Comparison of ENCODE assay signal across 14 mouse cellular contexts in genomic region chr17:44788982-44789747, GRCm38 (mm10). TPM values are rescaled to one million over a fixed set of nuclear protein-coding genes. Genes with fewer than 3 reads are reported as not detected.
DNase-seq lines count a peak whose midpoint lies in the region; ATAC-seq and TF ChIP-seq lines count a peak whose summit lies in the region.
"Had no signal": no experiment of that assay in that cellular context is flagged by ENCODE, and none has a peak within 500 bp of the region (broad histone marks: within the 10 kb centered on the region; RNA-seq: fewer than 3 reads in every experiment).

No protein-coding gene starts in this region.

- H3K4me3 ChIP-seq in heart, adult 2 months, result no peak overlapping the region
- no peak overlapping the region for H3K4me3 ChIP-seq in lung, adult 2 months (replicated peaks; ENCODE audit: extremely low read depth, low read depth, low read length)
- H3K4me3 ChIP-seq: hindbrain, embryonic 15.5 days; neural tube, embryonic 12.5 days had no signal

- no peak overlapping the region for H3K9ac ChIP-seq in heart, adult 2 months (ENCODE audit: low read depth, low read length)
- H3K9ac ChIP-seq: hindbrain, embryonic 15.5 days; lung, embryonic 14.5 days; neural tube, embryonic 12.5 days had no signal

- TF ChIP-seq EP300 in heart, adult 2 months (IDR thresholded peaks at IDR 0.05; ENCODE audit: insufficient read depth, low read depth, low read length), result no peak

- TF ChIP-seq CTCF in heart, adult 2 months (IDR thresholded peaks at IDR 0.05), result peak; percentile 39
- TF ChIP-seq CTCF in lung, adult 2 months (IDR thresholded peaks at IDR 0.05; ENCODE audit: insufficient read depth, low read length), result no peak
- TF ChIP-seq CTCF in Patski (IDR thresholded peaks at IDR 0.05), result peak; percentile 50

- no peaks in the 10 kb centered on the region for H3K27me3 ChIP-seq in heart, adult 2 months (ENCODE audit: control insufficient read depth, insufficient read depth, low read length)
- H3K27me3 ChIP-seq in Patski, result no peaks in the 10 kb centered on the region
- H3K27me3 ChIP-seq: CH12.LX; hindbrain, embryonic 15.5 days; neural tube, embryonic 12.5 days had no signal

- 65% methylated on average over 5 of the region's 5 CpGs for WGBS in heart, adult 2 months
- 69% methylated on average over 5 of the region's 5 CpGs for WGBS in lung, adult 2 months

- POLR2A ChIA-PET in Patski (lab: Charles Lee), result interaction anchor here (0.5 kb wide), 1 partner anchor 119 kb away, joined by 3 read pairs; no protein-coding TSS in a partner anchor

- no peak for TF ChIP-seq POLR2A in heart, adult 2 months (IDR thresholded peaks at IDR 0.05; ENCODE audit: insufficient read depth, low read depth, low read length)
- TF ChIP-seq POLR2A in lung, adult 2 months (IDR thresholded peaks at IDR 0.05; ENCODE audit: borderline replicate concordance, extremely low read depth, low read depth, low read length), result no peak

- DNase-seq in heart, adult 2 months, result peak in 1 of 2 experiments; percentile 19
- DNase-seq in heart, adult 8-10 months (ENCODE audit: low spot score), result no peak
- DNase-seq in lung, adult 2 months, result peak; percentile 17
- DNase-seq in lung, postnatal 10 days, result no peak
- no peak for DNase-seq in Patski (ENCODE audit: low read depth, low spot score)
- DNase-seq in kidney, postnatal 36 days, result peak; percentile 39 to 43
- no peak for DNase-seq in ovary, postnatal 10 days (ENCODE audit: low spot score)
- no peak for DNase-seq in testis, postnatal 14 days (ENCODE audit: low spot score)
- DNase-seq: cerebellum, postnatal 36 days; lung, embryonic 14.5 days; thymus, postnatal 25 days had no signal

- CTCF ChIA-PET in Patski (lab: Charles Lee), result interaction anchor here (1.1 to 2.4 kb wide), 3 partner anchors 10 to 34 kb away, joined by 3 to 17 read pairs (median 4); no protein-coding TSS in a partner anchor

- in situ Hi-C loops in Patski (cut with MboI; ENCODE audit: low pct_unique_long_range_greater_than_20kb), result loop anchor here (25.0 kb wide), 1 partner anchor 473 kb away; no protein-coding TSS in a partner anchor

- intact Hi-C loops in heart, adult 2 months (cut with DNase I), result no loop called here

- no peaks in the 10 kb centered on the region for H3K36me3 ChIP-seq in heart, adult 2 months (ENCODE audit: control insufficient read depth, insufficient read depth, low read length)

- H3K27ac ChIP-seq in heart, adult 2 months, result no peak overlapping the region
- H3K27ac ChIP-seq: hindbrain, embryonic 15.5 days; neural tube, embryonic 12.5 days had no signal

- ATAC-seq in Patski, result no peak

- H3K4me1 ChIP-seq in heart, adult 2 months (ENCODE audit: control insufficient read depth, insufficient read depth, low read length), result no peaks in the 10 kb centered on the region
- H3K4me1 ChIP-seq in lung, adult 2 months (ENCODE audit: control insufficient read depth, insufficient read depth, low read length), result no peaks in the 10 kb centered on the region
- H3K4me1 ChIP-seq: hindbrain, embryonic 15.5 days; neural tube, embryonic 12.5 days had no signal

- no peaks in the 10 kb centered on the region for H3K79me2 ChIP-seq in heart, adult 2 months (replicated peaks; ENCODE audit: control insufficient read depth, insufficient read depth, low read length)

RNA-seq across cellular contexts. Expression of gene Supt3, which starts 12.2 kb away (rescaled TPM):
- total RNA-seq in heart, adult 2 months (2021), result 10 to 100 TPM; 13.2 to 16.0 TPM
- polyA plus RNA-seq in heart, adult 2 months (2012; rRNA removed), result 4.7 and 5.1 TPM in 2 replicates
- total RNA-seq in heart, adult 8-10 months (2022), result 10 to 100 TPM; 15.4 to 18.3 (median 17.4) TPM
- polyA plus RNA-seq in lung, adult 2 months (2012; rRNA removed), result 1.9 and 2.9 TPM in 2 replicates
- polyA plus RNA-seq in Patski (2021), result 28.5 TPM

RNA-seq across cellular contexts. Expression of gene Runx2, which starts 25.4 kb away (rescaled TPM):
- total RNA-seq in heart, adult 2 months (2021), result under 1 TPM; 0.41 to 0.76 TPM
- polyA plus RNA-seq in heart, adult 2 months (2012; rRNA removed), result 0.26 and 0.57 TPM in 2 replicates
- total RNA-seq in heart, adult 8-10 months (2022), result 1 to 10 TPM in 1 of 4 experiments, under 1 TPM in 3; 0.12 to 1.2 (median 0.51) TPM
- polyA plus RNA-seq in lung, adult 2 months (2012; rRNA removed), result 5.6 and 6.7 TPM in 2 replicates
- 14.0 TPM for polyA plus RNA-seq in Patski (2021)

Comparison
In these comparisons a context has a peak if more than half of its experiments do, and no peak if none do; other contexts are left out.
1. DNase-seq: peak in lung, adult 2 months (single experiment) and kidney, postnatal 36 days (2 of 2); none in heart, adult 8-10 months (single experiment), lung, postnatal 10 days (single experiment), Patski (single experiment), ovary, postnatal 10 days (single experiment) and testis, postnatal 14 days (single experiment).